Mouse (Mus musculus) forebrain, embryonic 11.5 days (tissue): ENCODE results near the gene Rhbdf2. TPM values are rescaled to one million over a fixed set of nuclear protein-coding genes. Genes with fewer than 3 reads are reported as not detected.

ENCODE experiments used
- ATAC-seq: fragments of 200-750 bp; cut with Nextera tagmentation; replicated peaks from 2 replicates; pipeline ENCODE4 v1.8.0; 2017; ENCODE audit warnings: moderate TSS enrichment; ENCODE audit not compliant: low FRiP score
- DNase-seq: peaks from one replicate; pipeline ENCODE4 v3.0.0-alpha.2; 2017; ENCODE audit warnings: low spot score
- H3K27ac ChIP-seq: fragments of 300-500 bp; sonication (generic); 2 replicates; pipeline ENCODE4 v1.5.1; 2014; ENCODE audit warnings: low read depth, low read length
- H3K27me3 ChIP-seq: fragments of 300-500 bp; sonication (generic); 2 replicates; pipeline ENCODE4 v1.6.1; 2014; ENCODE audit warnings: mild to moderate bottlenecking, low read length, mixed read lengths; ENCODE audit not compliant: control insufficient read depth, insufficient read depth
- H3K36me3 ChIP-seq: fragments of 300-500 bp; sonication (generic); 2 replicates; pipeline ENCODE4 v1.6.1; 2014; ENCODE audit warnings: mild to moderate bottlenecking, low read length, moderate library complexity, mixed read lengths; ENCODE audit not compliant: control insufficient read depth, insufficient read depth
- H3K4me1 ChIP-seq: fragments of 300-500 bp; sonication (generic); replicated peaks from 2 replicates; pipeline ENCODE4 v1.6.1; 2014; ENCODE audit warnings: low read length, mixed read lengths; ENCODE audit not compliant: control insufficient read depth, insufficient read depth
- H3K4me2 ChIP-seq: fragments of 300-500 bp; sonication (generic); 2 replicates; pipeline ENCODE4 v1.6.1; 2014; ENCODE audit warnings: low read depth, mild to moderate bottlenecking, low read length, moderate library complexity, mixed read lengths; ENCODE audit not compliant: severe bottlenecking
- H3K4me3 ChIP-seq: fragments of 300-500 bp; sonication (generic); 2 replicates; pipeline ENCODE4 v1.5.1; 2014; ENCODE audit warnings: low read depth, low read length
- H3K9ac ChIP-seq: fragments of 300-500 bp; sonication (generic); 2 replicates; pipeline ENCODE4 v1.6.1; 2014; ENCODE audit warnings: low read length
- H3K9me3 ChIP-seq: fragments of 300-500 bp; sonication (generic); 2 replicates; pipeline ENCODE4 v1.6.1; 2016; ENCODE audit warnings: low read length, mixed read lengths; ENCODE audit not compliant: control insufficient read depth
- WGBS: fragments of 180-500 bp; shearing (Covaris S2); extraction: QIAGEN DNeasy Blood & Tissue Kit; methylation state at CpG from one replicate; pipeline ENCODE4 v1.1.7; 2014; 5-methylcytosine and 5-hydroxymethylcytosine counted together
- polyA plus RNA-seq: library from polyadenylated mRNA; unstranded; fragments of >200 nt; fragmentation: Nextera tagmentation; extraction: Ambion mirVana; gene quantifications from 2 replicates; pipeline ENCODE4 v1.2.1, GENCODE M21; 2014

The Rhbdf2 gene
- polyA plus RNA-seq, 1 experiment from 2014 or later: 2.7 TPM

- Histone ChIP-seq H3K4me3 (no peak overlapping the region), H3K36me3 (no peaks in the 10 kb centered on the region), H3K4me1 (peaks cover 10% of the 10 kb centered on the region; the same call in 1 of the 2 replicates), H3K27ac (no peak overlapping the region), H3K9me3 (no peaks in the 10 kb centered on the region), H3K9ac (no peak overlapping the region), H3K27me3 (no peaks in the 10 kb centered on the region), H3K4me2 (no peak overlapping the region)
- ATAC-seq: no peak
- DNase-seq: no peak
- 82% methylated on average over 9 of the region's 9 CpGs for WGBS
Observed at GRCm38 (mm10) chr11:116666566-116666965, 39.7 kb upstream of the Rhbdf2 start.

DNA sequence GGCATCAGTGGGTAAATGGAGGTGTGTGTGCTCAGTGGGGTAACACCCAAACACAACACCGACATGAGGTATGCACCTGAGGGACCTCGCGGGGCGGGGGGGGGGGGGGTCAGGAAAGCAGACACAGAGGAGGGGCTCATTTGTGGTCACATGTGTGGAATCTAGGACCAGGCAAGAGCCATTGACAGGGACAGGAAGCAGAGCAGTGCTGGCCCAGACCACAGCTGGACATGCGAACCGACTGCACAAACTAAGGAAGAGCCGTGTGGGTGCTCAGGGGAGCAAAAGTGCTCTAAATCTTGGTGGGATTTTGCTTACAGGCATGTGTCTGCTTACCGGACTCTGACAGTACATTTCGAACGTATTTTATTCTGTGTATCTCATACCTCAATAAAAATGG lies 38.5 kb upstream of the Rhbdf2 start:
- H3K4me3 ChIP-seq: no peak overlapping the region
- no peak for ATAC-seq
- no peak overlapping the region for H3K27ac ChIP-seq
- H3K9me3 ChIP-seq: no peaks in the 10 kb centered on the region
- no peak overlapping the region for H3K9ac ChIP-seq
- H3K4me2 ChIP-seq: no peak overlapping the region
- 85% methylated on average over 10 of the region's 10 CpGs for WGBS
- H3K36me3 ChIP-seq: no peaks in the 10 kb centered on the region
- H3K4me1 ChIP-seq: peaks cover 18% of the 10 kb centered on the region; the same call in 1 of the 2 replicates
- no peak for DNase-seq
- H3K27me3 ChIP-seq: no peaks in the 10 kb centered on the region

GRCm38 (mm10) chr11:116661948-116662377 lies 35.1 kb upstream of the Rhbdf2 start:
- no peak for DNase-seq
- H3K36me3 ChIP-seq: no peaks in the 10 kb centered on the region
- H3K27ac ChIP-seq: no peak overlapping the region
- no peaks in the 10 kb centered on the region for H3K9me3 ChIP-seq
- H3K27me3 ChIP-seq: no peaks in the 10 kb centered on the region
- 73% methylated on average over 8 of the region's 8 CpGs for WGBS
- H3K4me2 ChIP-seq: no peak overlapping the region
- no peak for ATAC-seq
- H3K4me3 ChIP-seq: no peak overlapping the region
- H3K4me1 ChIP-seq: peaks cover 27% of the 10 kb centered on the region
- peak overlapping the region; percentile 9 for H3K9ac ChIP-seq

DNA sequence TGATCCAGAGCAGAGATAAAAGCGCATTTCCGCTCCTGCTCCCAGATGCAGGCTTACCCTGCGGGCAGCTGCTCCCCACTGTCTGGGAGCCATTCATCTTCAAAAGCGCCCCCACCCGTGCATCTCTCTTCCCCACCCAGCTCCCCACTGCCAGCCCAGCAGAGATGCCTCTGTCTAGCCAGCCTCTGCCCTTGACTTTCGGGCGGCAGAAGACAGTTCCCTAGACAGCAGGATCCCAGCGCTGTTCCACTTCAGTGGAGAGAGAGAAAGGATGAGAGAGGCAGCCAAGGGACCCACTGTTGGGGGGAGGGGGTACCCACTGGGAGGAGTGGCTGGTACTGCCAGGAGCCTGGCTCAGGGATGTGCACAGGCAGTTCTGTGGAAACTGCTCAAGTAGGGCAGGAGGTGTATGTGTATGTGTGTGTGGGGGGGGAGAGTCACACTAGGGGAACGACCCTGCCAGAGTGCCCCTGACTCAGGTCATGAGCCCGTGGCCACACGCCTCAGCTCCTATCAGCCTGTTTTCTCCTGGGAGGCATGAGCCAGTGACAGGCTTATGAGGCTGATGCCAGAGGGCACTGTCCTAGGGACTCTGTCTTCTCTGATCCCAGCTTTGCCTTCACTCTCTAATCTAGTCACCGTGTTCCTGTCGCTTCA lies 34.6 kb upstream of the Rhbdf2 start:
- peak overlapping the region; percentile 24; the same call in 1 of the 2 replicates for H3K4me2 ChIP-seq
- DNase-seq (no peak), ATAC-seq (no peak)
- H3K9ac ChIP-seq: peak overlapping the region; percentile 10
- H3K27me3 ChIP-seq: no peaks in the 10 kb centered on the region
- peaks cover 27% of the 10 kb centered on the region for H3K4me1 ChIP-seq
- 0 out of 2 replicates have a peak overlapping the region, but pooled peaks have one; percentile 19 for H3K27ac ChIP-seq
- 20% methylated on average over 13 of the region's 13 CpGs for WGBS
- H3K9me3 ChIP-seq: no peaks in the 10 kb centered on the region
- H3K4me3 ChIP-seq: no peak overlapping the region
- H3K36me3 ChIP-seq: no peaks in the 10 kb centered on the region

- ATAC-seq (no peak), DNase-seq (no peak)
- Histone ChIP-seq H3K4me1 (peaks cover 27% of the 10 kb centered on the region), H3K36me3 (no peaks in the 10 kb centered on the region), H3K4me2 (no peak overlapping the region), H3K27ac (no peak overlapping the region), H3K27me3 (no peaks in the 10 kb centered on the region), H3K9me3 (no peaks in the 10 kb centered on the region), H3K9ac (no peak overlapping the region), H3K4me3 (no peak overlapping the region)
- WGBS: 87% methylated on average over 9 of the region's 9 CpGs
Observed at GRCm38 (mm10) chr11:116660181-116660580, 33.4 kb upstream of the Rhbdf2 start.

- no peak overlapping the region for H3K27ac ChIP-seq
- no peaks in the 10 kb centered on the region for H3K36me3 ChIP-seq
- no peak for DNase-seq
- no peak for ATAC-seq
- no peak overlapping the region for H3K4me3 ChIP-seq
- H3K27me3 ChIP-seq: peaks cover 9% of the 10 kb centered on the region
- H3K9me3 ChIP-seq: no peaks in the 10 kb centered on the region
- H3K4me2 ChIP-seq: no peak overlapping the region
- peaks cover 30% of the 10 kb centered on the region for H3K4me1 ChIP-seq
- 80% methylated on average over 15 of the region's 15 CpGs for WGBS
- no peak overlapping the region for H3K9ac ChIP-seq
Observed at GRCm38 (mm10) chr11:116659027-116659621, 32.3 kb upstream of the Rhbdf2 start.

- no peak for DNase-seq
- WGBS: 52% methylated on average over 10 of the region's 10 CpGs
- H3K4me2 ChIP-seq: peak overlapping the region; percentile 48; the same call in 1 of the 2 replicates
- no peak overlapping the region for H3K4me3 ChIP-seq
- no peak; the same call in 1 of the 2 replicates for ATAC-seq
- peaks cover 34% of the 10 kb centered on the region for H3K4me1 ChIP-seq
- no peaks in the 10 kb centered on the region for H3K9me3 ChIP-seq
- peak overlapping the region; percentile 48 for H3K9ac ChIP-seq
- peaks cover 16% of the 10 kb centered on the region for H3K27me3 ChIP-seq
- no peaks in the 10 kb centered on the region for H3K36me3 ChIP-seq
- peak overlapping the region; percentile 65 for H3K27ac ChIP-seq
Observed at GRCm38 (mm10) chr11:116658238-116658637, 31.4 kb upstream of the Rhbdf2 start.

DNA sequence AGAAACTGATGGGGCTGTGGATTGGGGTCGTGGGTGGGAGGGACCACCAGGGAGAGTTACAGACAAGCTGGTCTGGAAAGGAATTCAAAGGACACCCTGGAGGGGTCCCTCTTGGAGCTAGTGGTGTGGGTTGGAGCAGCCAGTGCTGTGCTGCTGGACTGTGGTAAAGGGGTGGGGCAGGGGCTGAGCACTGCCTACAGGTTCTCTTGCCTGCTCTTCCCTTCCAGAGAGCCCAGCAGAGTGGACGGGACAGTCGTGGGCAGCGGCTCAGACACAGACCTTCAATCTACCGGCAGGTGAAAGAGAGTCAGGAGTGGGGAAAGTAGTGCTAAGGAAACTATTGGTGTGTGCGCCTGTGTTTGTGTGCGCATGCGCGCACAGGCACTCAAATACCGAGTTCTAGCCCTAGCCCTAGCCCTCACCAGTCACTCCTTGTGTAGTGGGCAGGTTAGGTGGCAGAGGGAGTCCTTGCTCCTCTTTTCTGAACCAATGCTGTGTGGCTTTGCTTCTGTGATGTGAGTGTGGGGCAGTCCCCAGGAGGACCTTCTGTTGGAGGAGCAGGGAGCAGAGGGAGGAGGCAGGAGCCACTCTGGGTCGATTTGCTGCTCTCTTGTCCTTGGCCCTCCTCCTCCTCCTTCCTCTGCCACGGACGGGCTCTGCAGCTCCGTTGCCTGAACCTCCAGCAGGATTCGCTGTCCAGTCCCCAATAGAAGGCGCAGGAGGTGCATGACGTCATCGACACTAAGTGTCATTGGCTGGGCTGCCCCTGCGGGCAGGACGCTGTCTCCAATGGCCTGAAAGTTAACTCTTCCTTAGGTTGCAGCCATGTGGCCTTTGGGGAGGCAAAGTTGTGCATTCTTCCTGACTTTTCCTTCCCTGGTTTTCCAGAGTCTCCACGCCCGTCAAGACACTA lies 30.7 kb upstream of the Rhbdf2 start:
- 9% methylated on average over 22 of the region's 22 CpGs for WGBS
- Histone ChIP-seq H3K4me3 (peak overlapping the region; percentile 22), H3K27me3 (peaks cover 23% of the 10 kb centered on the region), H3K4me2 (peak overlapping the region; percentile 48), H3K4me1 (peaks cover 34% of the 10 kb centered on the region), H3K9me3 (no peaks in the 10 kb centered on the region), H3K9ac (peak overlapping the region; percentile 52), H3K36me3 (no peaks in the 10 kb centered on the region), H3K27ac (peak overlapping the region; percentile 81)
- peak; percentile 89 for ATAC-seq
- peak; percentile 93 for DNase-seq
